Mouse (Mus musculus) liver, embryonic 16.5 days (tissue): ENCODE measurements at regions not wholly inside any gene's neighbourhood (a gene's known extent, or its start where the extent isn't known, plus 50 kb on each side); places are given as distances from the start of the nearest gene placed in this dataset.

Experiments
- ATAC-seq: fragments of 200-750 bp; cut with Nextera tagmentation; 2 replicates; pipeline ENCODE4 v1.8.0; 2017; ENCODE audit warnings: low read depth, mild to moderate bottlenecking, moderate number of reproducible peaks, moderate library complexity
- H3K27ac ChIP-seq: fragments of 300-500 bp; sonication (generic); 2 replicates; pipeline ENCODE4 v1.5.1; 2014; ENCODE audit warnings: mild to moderate bottlenecking, low read length
- H3K27me3 ChIP-seq: fragments of 300-500 bp; sonication (generic); 2 replicates; pipeline ENCODE4 v1.6.1; 2014; ENCODE audit warnings: low read depth, low read length, mixed read lengths; ENCODE audit not compliant: control insufficient read depth, insufficient read depth
- H3K36me3 ChIP-seq: fragments of 300-500 bp; sonication (generic); 2 replicates; pipeline ENCODE4 v1.6.1; 2014; ENCODE audit warnings: mild to moderate bottlenecking; ENCODE audit not compliant: control insufficient read depth, insufficient read depth
- H3K4me1 ChIP-seq: fragments of 300-500 bp; sonication (generic); 2 replicates; pipeline ENCODE4 v1.6.1; 2014; ENCODE audit warnings: low read depth, low read length, mixed read lengths; ENCODE audit not compliant: control insufficient read depth
- H3K4me2 ChIP-seq: fragments of 300-500 bp; sonication (generic); 2 replicates; pipeline ENCODE4 v1.6.1; 2014; ENCODE audit warnings: low read depth, low read length, mixed read lengths
- H3K4me3 ChIP-seq: fragments of 300-500 bp; sonication (generic); 2 replicates; pipeline ENCODE4 v1.5.1; 2014; ENCODE audit warnings: low read depth, mild to moderate bottlenecking, low read length
- H3K9ac ChIP-seq: fragments of 300-500 bp; sonication (generic); 2 replicates; pipeline ENCODE4 v1.6.1; 2014; ENCODE audit warnings: low read depth, low read length
- H3K9me3 ChIP-seq: fragments of 300-500 bp; sonication (generic); replicated peaks from 2 replicates; pipeline ENCODE4 v1.6.1; 2016; ENCODE audit warnings: low read length; ENCODE audit not compliant: control insufficient read depth
- WGBS: fragments of 180-500 bp; shearing (Covaris S2); extraction: QIAGEN DNeasy Blood & Tissue Kit; methylation state at CpG from one replicate; pipeline ENCODE4 v1.1.7; 2014; ENCODE audit not compliant: insufficient replicate concordance; 5-methylcytosine and 5-hydroxymethylcytosine counted together

DNA sequence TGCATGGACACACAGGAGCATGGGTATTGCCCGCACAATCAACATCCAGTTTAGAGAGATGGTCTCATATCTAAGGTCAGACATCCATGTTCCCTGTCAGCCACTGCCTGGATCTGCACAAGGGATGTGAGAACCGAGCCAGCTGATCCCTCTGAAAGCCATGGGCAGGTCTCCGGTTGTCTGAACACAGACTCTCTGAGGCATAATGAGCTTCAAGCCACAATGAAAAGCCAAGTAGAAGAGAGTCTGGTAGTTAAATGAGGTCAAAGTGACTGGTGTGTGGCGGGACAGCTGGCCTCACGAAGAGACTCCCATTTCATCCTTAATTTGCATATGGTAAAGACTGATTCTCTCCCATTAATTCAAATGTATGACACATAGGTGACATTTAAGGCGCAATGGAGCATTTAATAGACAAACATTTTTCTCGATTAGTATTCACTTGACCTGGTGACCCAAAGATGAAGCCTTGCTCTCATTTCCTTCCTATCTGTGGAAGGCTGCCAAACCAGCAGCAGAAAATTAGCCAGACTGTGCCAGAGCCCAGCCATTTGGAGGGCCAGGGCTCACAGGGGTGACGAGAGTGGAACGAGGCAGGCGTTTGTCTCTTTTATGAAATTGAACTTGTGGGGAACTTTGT, 132.2 kb downstream of the Rpl14 start:
- 59% methylated on average over 10 of the region's 10 CpGs for WGBS
- no peak overlapping the region for H3K4me2 ChIP-seq
- H3K9ac ChIP-seq: no peak overlapping the region
- no peaks in the 10 kb centered on the region; the same call in none of the 2 replicates for H3K4me1 ChIP-seq
- no peaks in the 10 kb centered on the region for H3K36me3 ChIP-seq
- H3K27me3 ChIP-seq: no peaks in the 10 kb centered on the region
- H3K27ac ChIP-seq: no peak overlapping the region
- H3K4me3 ChIP-seq: no peak overlapping the region
- no peaks in the 10 kb centered on the region for H3K9me3 ChIP-seq
- ATAC-seq: no peak

DNA sequence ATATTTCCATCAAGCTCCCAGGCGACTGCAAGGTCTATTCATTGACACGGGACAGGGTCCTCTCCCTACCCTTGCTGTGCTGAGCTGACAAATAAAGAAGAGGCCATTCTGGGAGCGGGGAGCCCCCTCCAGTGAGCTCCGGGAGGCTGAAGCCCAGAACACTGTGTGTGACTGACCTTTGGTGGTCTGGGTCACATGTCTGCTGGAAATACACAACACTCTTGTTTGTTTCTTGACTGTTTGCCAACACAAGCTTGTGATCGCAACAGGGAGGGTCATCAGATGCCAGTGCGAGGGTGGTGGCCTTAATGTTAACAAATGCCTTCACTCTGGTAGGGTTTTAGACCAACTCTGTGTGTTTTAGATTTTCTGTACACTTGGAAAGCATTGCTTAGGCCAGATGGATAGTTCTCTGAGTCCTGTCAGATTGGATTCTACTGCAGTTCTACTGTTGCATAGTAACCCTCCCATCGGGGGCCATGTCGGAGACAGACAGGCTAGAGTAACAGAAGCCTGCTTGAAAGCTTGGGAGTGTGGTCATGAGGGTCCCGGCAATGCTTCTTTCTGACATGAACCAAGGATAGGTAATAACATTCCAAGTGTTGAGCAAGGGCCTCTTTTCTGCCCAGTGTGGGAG, 135.4 kb downstream of the Rpl14 start:
- ATAC-seq: peak; percentile 27; the same call in 1 of the 2 replicates
- no peak overlapping the region for H3K4me3 ChIP-seq
- no peak overlapping the region for H3K27ac ChIP-seq
- no peaks in the 10 kb centered on the region for H3K9me3 ChIP-seq
- H3K4me2 ChIP-seq: no peak overlapping the region
- no peak overlapping the region for H3K9ac ChIP-seq
- WGBS: 63% methylated on average over 9 of the region's 9 CpGs
- H3K27me3 ChIP-seq: no peaks in the 10 kb centered on the region
- H3K36me3 ChIP-seq: no peaks in the 10 kb centered on the region
- H3K4me1 ChIP-seq: no peaks in the 10 kb centered on the region; the same call in none of the 2 replicates

GRCm38 (mm10) chr9:120708507-120708906, 137.3 kb downstream of the Rpl14 start:
- no peak overlapping the region for H3K4me2 ChIP-seq
- no peaks in the 10 kb centered on the region for H3K36me3 ChIP-seq
- no peak overlapping the region for H3K4me3 ChIP-seq
- no peak for ATAC-seq
- no peaks in the 10 kb centered on the region; the same call in none of the 2 replicates for H3K4me1 ChIP-seq
- 21% methylated on average over 11 of the region's 11 CpGs for WGBS
- no peak overlapping the region for H3K9ac ChIP-seq
- H3K9me3 ChIP-seq: no peaks in the 10 kb centered on the region
- H3K27me3 ChIP-seq: no peaks in the 10 kb centered on the region
- no peak overlapping the region for H3K27ac ChIP-seq

GRCm38 (mm10) chr9:120709146-120709655, 138.0 kb downstream of the Rpl14 start:
- Histone ChIP-seq H3K4me1 (no peaks in the 10 kb centered on the region; the same call in none of the 2 replicates), H3K27ac (no peak overlapping the region), H3K27me3 (no peaks in the 10 kb centered on the region), H3K36me3 (no peaks in the 10 kb centered on the region), H3K9ac (no peak overlapping the region), H3K4me2 (no peak overlapping the region), H3K4me3 (no peak overlapping the region), H3K9me3 (no peaks in the 10 kb centered on the region)
- 49% methylated on average over 10 of the region's 10 CpGs for WGBS
- no peak for ATAC-seq

DNA sequence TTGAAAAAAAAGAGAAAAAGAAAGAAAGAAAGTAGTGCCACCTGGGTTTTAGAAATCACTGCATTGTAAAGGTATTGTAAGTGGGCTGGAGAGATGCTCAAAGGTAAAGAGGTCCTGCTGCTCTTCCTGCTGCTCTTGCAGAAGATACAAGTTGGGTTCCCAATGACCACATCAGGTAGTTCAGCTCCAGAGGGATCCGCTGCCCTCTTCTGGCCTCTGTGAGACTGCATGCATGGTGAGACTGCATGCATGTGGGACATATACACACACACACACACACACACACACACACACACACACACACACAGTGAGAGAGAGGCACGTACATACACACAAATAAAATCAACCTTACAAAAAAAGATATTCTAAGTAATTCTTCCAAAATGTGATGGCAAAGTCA, 141.7 kb downstream of the Rpl14 start:
- H3K4me1 ChIP-seq: no peaks in the 10 kb centered on the region
- no peak for ATAC-seq
- no peak overlapping the region for H3K4me3 ChIP-seq
- no peaks in the 10 kb centered on the region for H3K27me3 ChIP-seq
- 73% methylated on average over 2 of the region's 2 CpGs for WGBS
- no peak overlapping the region for H3K9ac ChIP-seq
- no peaks in the 10 kb centered on the region for H3K36me3 ChIP-seq
- no peaks in the 10 kb centered on the region for H3K9me3 ChIP-seq
- H3K4me2 ChIP-seq: no peak overlapping the region
- no peak overlapping the region for H3K27ac ChIP-seq

- Histone ChIP-seq H3K4me2 (no peak overlapping the region), H3K36me3 (no peaks in the 10 kb centered on the region), H3K4me1 (no peaks in the 10 kb centered on the region), H3K9ac (no peak overlapping the region), H3K27me3 (no peaks in the 10 kb centered on the region), H3K27ac (no peak overlapping the region), H3K4me3 (no peak overlapping the region), H3K9me3 (no peaks in the 10 kb centered on the region)
- no peak for ATAC-seq
- 56% methylated on average over 7 of the region's 7 CpGs for WGBS
These were observed 144.4 kb downstream of the Rpl14 start for GRCm38 (mm10) chr9:120715665-120716121.

DNA sequence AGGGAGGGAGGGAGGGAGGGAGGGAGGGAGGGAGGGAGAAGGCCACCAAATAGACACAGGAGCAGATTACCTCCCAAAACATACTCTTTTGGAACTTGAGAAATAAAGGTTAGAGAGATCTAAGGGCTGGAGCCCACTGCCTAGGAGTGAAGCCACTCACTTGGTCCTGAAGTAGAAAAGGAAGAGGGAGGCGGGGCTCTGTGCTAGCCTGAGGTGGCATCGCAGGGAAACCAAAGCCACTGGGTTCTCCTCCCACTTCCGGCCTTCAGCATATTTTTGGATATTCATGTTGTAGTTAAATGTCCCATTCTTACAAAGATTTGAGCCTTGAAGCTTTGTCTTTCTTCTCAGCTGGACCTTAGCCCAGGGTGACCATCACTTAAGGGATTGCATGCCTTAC, 147.6 kb downstream of the Rpl14 start:
- Histone ChIP-seq H3K36me3 (no peaks in the 10 kb centered on the region), H3K4me1 (no peaks in the 10 kb centered on the region; the same call in 1 of the 2 replicates), H3K27ac (no peak overlapping the region), H3K4me3 (no peak overlapping the region), H3K4me2 (no peak overlapping the region), H3K27me3 (no peaks in the 10 kb centered on the region), H3K9me3 (no peaks in the 10 kb centered on the region), H3K9ac (no peak overlapping the region)
- 42% methylated on average over 3 of the region's 3 CpGs for WGBS
- ATAC-seq: no peak

GRCm38 (mm10) chr9:120721451-120722123, 150.3 kb downstream of the Rpl14 start:
- Histone ChIP-seq H3K27me3 (no peaks in the 10 kb centered on the region), H3K4me3 (no peak overlapping the region), H3K27ac (peak overlapping the region; percentile 53; the same call in 1 of the 2 replicates), H3K4me1 (no peaks in the 10 kb centered on the region; the same call in 1 of the 2 replicates), H3K36me3 (no peaks in the 10 kb centered on the region), H3K9ac (no peak overlapping the region), H3K4me2 (no peak overlapping the region), H3K9me3 (no peaks in the 10 kb centered on the region)
- ATAC-seq: peak; percentile 67
- WGBS: 57% methylated on average over 9 of the region's 9 CpGs

DNA sequence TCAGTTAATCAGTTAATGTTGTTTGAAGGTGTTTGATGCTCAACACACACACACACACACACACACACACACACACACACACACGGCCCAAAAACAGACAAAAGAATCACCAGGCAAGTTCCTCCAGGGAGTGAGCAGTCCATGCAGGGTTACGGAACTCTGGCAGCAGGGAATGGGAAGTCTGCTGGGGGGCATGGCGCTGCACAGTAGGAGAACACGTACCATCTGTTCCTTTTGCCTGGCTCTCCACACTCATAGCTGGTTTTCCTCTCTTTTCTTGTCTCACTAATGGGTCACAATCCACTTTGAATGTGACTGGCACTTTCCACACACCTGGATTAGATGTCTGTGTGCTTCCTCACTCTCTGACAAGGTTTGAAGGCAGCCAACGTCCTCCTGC, 151.8 kb downstream of the Rpl14 start:
- 61% methylated on average over 5 of the region's 5 CpGs for WGBS
- no peaks in the 10 kb centered on the region for H3K27me3 ChIP-seq
- no peak overlapping the region for H3K4me2 ChIP-seq
- no peak overlapping the region for H3K27ac ChIP-seq
- H3K4me1 ChIP-seq: no peaks in the 10 kb centered on the region; the same call in 1 of the 2 replicates
- ATAC-seq: no peak
- no peaks in the 10 kb centered on the region for H3K9me3 ChIP-seq
- H3K9ac ChIP-seq: no peak overlapping the region
- no peak overlapping the region for H3K4me3 ChIP-seq
- H3K36me3 ChIP-seq: no peaks in the 10 kb centered on the region
